ENCODE assay signal across 34 mouse cellular contexts in the genomic region with DNA sequence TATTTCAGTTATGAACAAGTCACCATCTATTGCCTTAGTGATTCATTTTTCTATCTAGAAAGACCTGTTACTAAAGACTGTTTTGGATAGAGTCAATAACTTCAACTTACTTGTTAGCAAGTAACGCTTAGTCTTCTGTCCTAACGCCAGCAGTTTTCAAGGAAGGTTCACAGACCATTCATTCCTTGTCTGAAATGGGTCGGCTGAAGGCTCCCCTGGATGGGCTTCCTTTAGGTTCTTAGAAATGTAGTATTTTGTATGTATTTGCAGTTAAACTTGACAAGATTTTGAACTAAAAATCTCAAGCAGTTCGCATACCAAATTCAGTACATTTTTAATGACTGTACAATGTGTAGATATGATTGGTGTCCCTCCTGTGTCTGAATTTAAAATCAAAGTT. TPM values are rescaled to one million over a fixed set of nuclear protein-coding genes. Genes with fewer than 3 reads are reported as not detected.
DNase-seq lines count a peak whose midpoint lies in the region; ATAC-seq and TF ChIP-seq lines count a peak whose summit lies in the region.
"Not testable (repeated sequence)": the region's sequence is repeated elsewhere in the genome, so short reads cannot be mapped to it uniquely, and the experiment has no call there.
"Had no signal": no experiment of that assay in that cellular context is flagged by ENCODE, and none has a peak within 500 bp of the region (broad histone marks: within the 10 kb centered on the region; RNA-seq: fewer than 3 reads in every experiment).

No protein-coding gene starts in this region.

- not testable (repeated sequence) for H3K4me1 ChIP-seq in hindbrain, embryonic 11.5 days (replicated peaks; ENCODE audit: control insufficient read depth, insufficient read depth, low read length); kidney, adult 2 months (ENCODE audit: control insufficient read depth, insufficient read depth, low read length); liver, embryonic 11.5 days (replicated peaks; ENCODE audit: control insufficient read depth, insufficient read depth, low read length); neural tube, embryonic 11.5 days (ENCODE audit: control insufficient read depth, insufficient read depth, low read length)

- H3K9me3 ChIP-seq in hindbrain, embryonic 11.5 days (ENCODE audit: control insufficient read depth, low read length); liver, embryonic 11.5 days (ENCODE audit: control insufficient read depth, low read length); neural tube, embryonic 11.5 days (ENCODE audit: control insufficient read depth, low read length): not testable (repeated sequence)

- not testable (repeated sequence) for H3K36me3 ChIP-seq in hindbrain, embryonic 11.5 days (ENCODE audit: control insufficient read depth, insufficient read depth, low read length); kidney, adult 2 months (ENCODE audit: control insufficient read depth, insufficient read depth, low read length); liver, embryonic 11.5 days (ENCODE audit: control insufficient read depth, insufficient read depth, low read length); neural tube, embryonic 11.5 days (ENCODE audit: control insufficient read depth, insufficient read depth, low read length)

- peak; percentile 47; the same call in 1 of the 2 replicates for ATAC-seq in hindbrain, embryonic 11.5 days (ENCODE audit: low FRiP score)
- ATAC-seq in liver, embryonic 11.5 days (replicated peaks; ENCODE audit: low FRiP score) = 0 out of 2 replicates have a peak, but pooled peaks have one; percentile 23
- peak; percentile 58 for ATAC-seq in neural tube, embryonic 11.5 days (ENCODE audit: insufficient read depth, low FRiP score, low TSS enrichment)

- not testable (repeated sequence) for H3K4me3 ChIP-seq in hindbrain, embryonic 11.5 days (ENCODE audit: low read depth, low read length); kidney, adult 2 months (ENCODE audit: insufficient read depth, low read depth, low read length); liver, embryonic 11.5 days (ENCODE audit: low read depth, low read length); neural tube, embryonic 11.5 days (ENCODE audit: low read depth, low read length)

- TF ChIP-seq CTCF in kidney, adult 2 months (conservative IDR thresholded peaks at IDR 0.05; ENCODE audit: insufficient read depth, insufficient read length, low read depth, low read length) = not testable (repeated sequence)

- DNase-seq in gastrocnemius, postnatal 10 days = peak; percentile 4
- DNase-seq in hindbrain, embryonic 11.5 days (ENCODE audit: low spot score) = peak; percentile 3
- peak; percentile 75 for DNase-seq in kidney, adult 2 months
- DNase-seq in kidney, postnatal 25 days = peak; percentile 62 to 67
- DNase-seq in liver, embryonic 11.5 days (ENCODE audit: low spot score); neural tube, embryonic 11.5 days (ENCODE audit: low spot score): not testable (repeated sequence)

- 84% methylated on average over 4 of the region's 4 CpGs for WGBS in hindbrain, embryonic 11.5 days
- 84% methylated on average over 4 of the region's 4 CpGs for WGBS in kidney, adult 2 months
- WGBS in liver, embryonic 11.5 days = 81% methylated on average over 4 of the region's 4 CpGs
- 87% methylated on average over 4 of the region's 4 CpGs for WGBS in neural tube, embryonic 11.5 days

- H3K27me3 ChIP-seq in hindbrain, embryonic 11.5 days (ENCODE audit: control insufficient read depth, insufficient read depth, low read length); kidney, adult 2 months (replicated peaks; ENCODE audit: control insufficient read depth, insufficient read depth, low read length); liver, embryonic 11.5 days (replicated peaks; ENCODE audit: control insufficient read depth, insufficient read depth, low read length); neural tube, embryonic 11.5 days (ENCODE audit: control insufficient read depth, insufficient read depth, low read length): not testable (repeated sequence)

- not testable (repeated sequence) for H3K9ac ChIP-seq in hindbrain, embryonic 11.5 days (ENCODE audit: low read depth, low read length); liver, embryonic 11.5 days (ENCODE audit: low read depth, low read length); neural tube, embryonic 11.5 days (ENCODE audit: low read length)

- not testable (repeated sequence) for H3K4me2 ChIP-seq in hindbrain, embryonic 11.5 days (replicated peaks; ENCODE audit: low read depth, low read length); liver, embryonic 11.5 days; neural tube, embryonic 11.5 days (ENCODE audit: low read depth)

- TF ChIP-seq POLR2A in kidney, adult 2 months (IDR thresholded peaks at IDR 0.05; ENCODE audit: low read depth, low read length) = not testable (repeated sequence)

- not testable (repeated sequence) for H3K27ac ChIP-seq in hindbrain, embryonic 11.5 days (ENCODE audit: low read depth, low read length); kidney, adult 2 months (ENCODE audit: insufficient read depth, low read depth, low read length); liver, embryonic 11.5 days (ENCODE audit: low read depth, low read length); neural tube, embryonic 11.5 days (ENCODE audit: low read depth, low read length)

RNA-seq across cellular contexts. Expression of gene Gm10354, which starts 18.8 kb away (rescaled TPM):
- total RNA-seq in gastrocnemius, postnatal 10 days (2021) = not detected
- polyA plus RNA-seq in hindbrain, embryonic 11.5 days (2014; fragmentation: Nextera tagmentation; extraction: Ambion mirVana) = not detected in 2 replicates
- not detected in 2 replicates for polyA plus RNA-seq in kidney, adult 2 months (2012; rRNA removed)
- polyA plus RNA-seq in liver, embryonic 11.5 days (2014; fragmentation: Nextera tagmentation; extraction: Ambion mirVana) = not detected in 2 replicates
- not detected in 2 replicates for polyA plus RNA-seq in neural tube, embryonic 11.5 days (2014; fragmentation: Nextera tagmentation; extraction: Ambion mirVana)
- total RNA-seq: adrenal gland, adult 2 months; adrenal gland, postnatal 36 days; common myeloid progenitor, adult 5-6 weeks; gastrocnemius, postnatal 14 days; granulocyte monocyte progenitor cell, adult 5-6 weeks; heart, postnatal 10 days; hematopoietic stem cell, adult 5-6 weeks; layer of hippocampus, adult 18-20 months; layer of hippocampus, postnatal 10 days; left cerebral cortex, adult 18-20 months; left cerebral cortex, postnatal 14 days; megakaryocyte progenitor cell, adult 5-6 weeks had no signal
- polyA plus RNA-seq: activated CD4-positive, CD25-positive, alpha-beta regulatory T cell, adult 4 months; adrenal gland, adult 2 months; brain, embryonic 14.5 days; embryonic facial prominence, embryonic 14.5 days; erythroblast, embryonic 14.5 days; forebrain, embryonic 13.5 days; hindbrain, embryonic 16.5 days; intestine, embryonic 15.5 days; kidney, embryonic 16.5 days; limb, embryonic 13.5 days; liver, embryonic 13.5 days; lung, adult 2 months; midbrain, embryonic 10.5 days; midbrain, embryonic 16.5 days; neural tube, embryonic 13.5 days; spleen, adult 2 months had no signal

RNA-seq across cellular contexts. Expression of gene Gm17019, which starts 35.2 kb away (rescaled TPM):
- total RNA-seq in gastrocnemius, postnatal 10 days (2021) = not detected
- not detected in 2 replicates for polyA plus RNA-seq in hindbrain, embryonic 11.5 days (2014; fragmentation: Nextera tagmentation; extraction: Ambion mirVana)
- polyA plus RNA-seq in kidney, adult 2 months (2012; rRNA removed) = not detected in 2 replicates
- not detected in 2 replicates for polyA plus RNA-seq in liver, embryonic 11.5 days (2014; fragmentation: Nextera tagmentation; extraction: Ambion mirVana)
- not detected in 2 replicates for polyA plus RNA-seq in neural tube, embryonic 11.5 days (2014; fragmentation: Nextera tagmentation; extraction: Ambion mirVana)
- total RNA-seq: adrenal gland, adult 2 months; adrenal gland, postnatal 36 days; common myeloid progenitor, adult 5-6 weeks; gastrocnemius, postnatal 14 days; granulocyte monocyte progenitor cell, adult 5-6 weeks; heart, postnatal 10 days; hematopoietic stem cell, adult 5-6 weeks; layer of hippocampus, adult 18-20 months; layer of hippocampus, postnatal 10 days; left cerebral cortex, adult 18-20 months; left cerebral cortex, postnatal 14 days; megakaryocyte progenitor cell, adult 5-6 weeks had no signal
- polyA plus RNA-seq: activated CD4-positive, CD25-positive, alpha-beta regulatory T cell, adult 4 months; adrenal gland, adult 2 months; brain, embryonic 14.5 days; embryonic facial prominence, embryonic 14.5 days; erythroblast, embryonic 14.5 days; forebrain, embryonic 13.5 days; hindbrain, embryonic 16.5 days; intestine, embryonic 15.5 days; kidney, embryonic 16.5 days; limb, embryonic 13.5 days; liver, embryonic 13.5 days; lung, adult 2 months; midbrain, embryonic 10.5 days; midbrain, embryonic 16.5 days; neural tube, embryonic 13.5 days; spleen, adult 2 months; thymus, postnatal 0 days had no signal

RNA-seq across cellular contexts. Expression of gene Speer4e, which starts 59.3 kb away (rescaled TPM):
- not detected for total RNA-seq in gastrocnemius, postnatal 10 days (2021)
- polyA plus RNA-seq in hindbrain, embryonic 11.5 days (2014; fragmentation: Nextera tagmentation; extraction: Ambion mirVana) = not detected in 2 replicates
- polyA plus RNA-seq in kidney, adult 2 months (2012; rRNA removed) = not detected in 2 replicates
- polyA plus RNA-seq in liver, embryonic 11.5 days (2014; fragmentation: Nextera tagmentation; extraction: Ambion mirVana) = not detected in 2 replicates
- polyA plus RNA-seq in neural tube, embryonic 11.5 days (2014; fragmentation: Nextera tagmentation; extraction: Ambion mirVana) = not detected in 2 replicates
- total RNA-seq: adrenal gland, adult 2 months; adrenal gland, postnatal 36 days; common myeloid progenitor, adult 5-6 weeks; gastrocnemius, postnatal 14 days; granulocyte monocyte progenitor cell, adult 5-6 weeks; heart, postnatal 10 days; hematopoietic stem cell, adult 5-6 weeks; layer of hippocampus, adult 18-20 months; layer of hippocampus, postnatal 10 days; left cerebral cortex, adult 18-20 months; left cerebral cortex, postnatal 14 days; megakaryocyte progenitor cell, adult 5-6 weeks had no signal
- polyA plus RNA-seq: activated CD4-positive, CD25-positive, alpha-beta regulatory T cell, adult 4 months; adrenal gland, adult 2 months; brain, embryonic 14.5 days; embryonic facial prominence, embryonic 14.5 days; erythroblast, embryonic 14.5 days; forebrain, embryonic 13.5 days; hindbrain, embryonic 16.5 days; intestine, embryonic 15.5 days; kidney, embryonic 16.5 days; limb, embryonic 13.5 days; liver, embryonic 13.5 days; lung, adult 2 months; midbrain, embryonic 10.5 days; midbrain, embryonic 16.5 days; neural tube, embryonic 13.5 days; spleen, adult 2 months; thymus, postnatal 0 days had no signal
